In genomic region chr14:101729237-101729971, GRCm38 (mm10) we compare ENCODE assay signal across 8 mouse cellular contexts. TPM values are rescaled to one million over a fixed set of nuclear protein-coding genes. Genes with fewer than 3 reads are reported as not detected.
A peak's percentile ranks its signal among the peaks of the same experiment; 100 is the strongest.
DNase-seq lines count a peak whose midpoint lies in the region; ATAC-seq lines count a peak whose summit lies in the region.

TSS of gene Gm9922 (minus strand) at chr14:101729814.
TSS of gene Lmo7 (plus strand) at chr14:101729957.

- peak; percentile 60 to 66 for ATAC-seq in hematopoietic stem cell, adult 5-6 weeks (replicated peaks in 1 of 2; ENCODE audit: insufficient read depth in 1 of 2, low FRiP score in 2 of 2, low TSS enrichment in 1 of 2, low read depth in 1 of 2, poor library complexity in 2 of 2, severe bottlenecking in 2 of 2)

- peak; percentile 95 for DNase-seq in Muller cell, postnatal 12 days (ENCODE audit: inconsistent ontology term)
- peak; percentile 12 for DNase-seq in cerebellum, adult 11-12 months
- peak; percentile 47 for DNase-seq in forelimb bud, embryonic 11.5 days (ENCODE audit: low read depth, low spot score)
- peak; percentile 8 to 13 for DNase-seq in layer of hippocampus, postnatal 25 days (ENCODE audit: extremely low spot score in 1 of 2, low spot score in 1 of 2)
- peak; percentile 75 for DNase-seq in lung, postnatal 36 days
- DNase-seq in retina, postnatal 7 days (ENCODE audit: low read depth, low spot score): peak; percentile 3
- DNase-seq in yolk sac, embryonic 10.5 days (ENCODE audit: low spot score): peak; percentile 88

RNA-seq across cellular contexts. Expression of gene Gm9922, which starts in this region (rescaled TPM):
- total RNA-seq in hematopoietic stem cell, adult 5-6 weeks (2017): not detected in 2 replicates
- under 1 TPM in 1 of 2 experiments, not detected in 1; 0.74 TPM for total RNA-seq in layer of hippocampus, postnatal 25 days (2021)

RNA-seq across cellular contexts. Expression of gene Lmo7, which starts in this region (rescaled TPM):
- total RNA-seq in hematopoietic stem cell, adult 5-6 weeks (2017): 1.0 and 2.8 TPM in 2 replicates
- 100 to 1,000 TPM; 109 to 136 TPM for total RNA-seq in layer of hippocampus, postnatal 25 days (2021)

Comparison
In these comparisons a context has a peak if more than half of its experiments do, and no peak if none do; other contexts are left out.
1. Peak in every context shown above with its lines: DNase-seq and ATAC-seq.
2. RNA of gene Lmo7 (total RNA-seq): 109 to 136 TPM in layer of hippocampus, postnatal 25 days; 1.0 to 2.8 TPM in hematopoietic stem cell, adult 5-6 weeks; every median in the first group is over 10 times any median in the second.
3. DNase-seq: peak in every context shown above with its lines; median percentile 95 in Muller cell, postnatal 12 days; 88 in yolk sac, embryonic 10.5 days; 75 in lung, postnatal 36 days; 47 in forelimb bud, embryonic 11.5 days; 12 in cerebellum, adult 11-12 months; 10 in layer of hippocampus, postnatal 25 days; 3 in retina, postnatal 7 days.